Mouse (Mus musculus): ENCODE measurements around the gene Atxn2. TPM values are rescaled to one million over a fixed set of nuclear protein-coding genes. Genes with fewer than 3 reads are reported as not detected.
"Not testable (repeated sequence)": the region's sequence is repeated elsewhere in the genome, so short reads cannot be mapped to it uniquely, and the experiment has no call there.

The Atxn2 gene
- polyA plus RNA-seq, 1 experiment from 2014 or later: 70.5 TPM

DNA sequence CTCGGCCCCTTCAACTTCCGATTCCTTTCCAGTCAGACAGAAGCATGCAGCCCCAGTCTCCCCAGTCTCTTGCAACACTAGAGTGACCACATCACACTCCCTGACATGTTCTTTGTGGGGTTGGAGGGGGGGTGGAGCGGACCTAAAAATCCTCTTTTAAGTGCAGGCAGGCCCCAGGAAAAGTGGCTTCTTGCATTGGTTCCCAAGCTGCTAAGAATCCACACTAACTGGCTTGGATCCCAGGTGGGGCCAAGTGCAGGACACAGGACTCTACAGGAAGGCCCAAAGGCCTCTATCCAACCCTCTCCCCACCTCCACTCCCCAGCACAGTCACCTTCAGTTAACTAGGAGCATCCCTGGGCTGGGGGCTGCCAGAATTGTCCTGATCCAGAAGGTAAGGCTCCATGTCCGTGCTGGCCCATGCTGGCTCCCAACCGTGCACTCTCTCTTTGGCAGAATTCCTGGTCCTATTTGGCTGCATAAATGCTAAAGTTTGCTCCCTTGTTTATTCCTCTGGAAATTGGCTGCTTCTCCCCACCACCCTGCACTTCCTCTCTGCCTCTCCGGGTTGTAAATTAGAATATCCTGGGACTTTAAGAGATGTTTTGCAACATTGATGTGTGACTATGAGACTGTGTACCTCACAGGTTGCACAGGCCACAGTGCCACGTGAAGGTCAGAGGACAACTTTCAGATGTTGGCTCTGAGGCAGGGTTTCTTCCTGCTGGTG is 20.5 kb upstream of the Atxn2 start:
- no peaks in the 10 kb centered on the region for H3K27me3 ChIP-seq (replicated peaks)
- H3K9ac ChIP-seq: no peak overlapping the region
- H3K4me3 ChIP-seq (replicated peaks): no peak overlapping the region
- H3K36me3 ChIP-seq: peaks cover 11% of the 10 kb centered on the region
- H3K9me3 ChIP-seq: no peaks in the 10 kb centered on the region
- H3K27ac ChIP-seq: 0 out of 2 replicates have a peak overlapping the region, but pooled peaks have one; percentile 28
- H3K4me2 ChIP-seq: no peak overlapping the region
- no peaks in the 10 kb centered on the region; the same call in 1 of the 2 replicates for H3K4me1 ChIP-seq
- no peak for ATAC-seq (ENCODE audit: insufficient read depth, low FRiP score, low read depth)
- WGBS: 59% methylated on average over 7 of the region's 7 CpGs

DNA sequence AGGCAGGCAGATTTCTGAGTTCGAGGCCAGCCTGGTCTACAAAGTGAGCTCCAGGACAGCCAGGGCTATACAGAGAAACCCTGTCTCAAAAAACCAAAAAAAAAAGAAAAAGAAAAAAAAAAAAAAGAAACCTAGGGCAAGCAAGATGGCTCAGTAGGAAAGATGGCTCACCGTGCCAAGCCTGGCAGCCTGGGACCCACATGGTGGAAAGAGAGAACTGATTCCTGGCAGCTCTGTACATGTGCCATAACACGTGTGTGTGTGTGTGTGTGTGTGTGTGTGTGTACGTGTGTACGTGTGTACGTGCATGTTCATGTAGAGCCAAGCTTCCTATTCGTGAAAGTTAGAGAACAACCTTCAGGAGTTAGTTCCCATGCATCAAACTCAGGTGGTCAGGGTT is 19.7 kb upstream of the Atxn2 start:
- not testable (repeated sequence) for H3K36me3 ChIP-seq; H3K9ac ChIP-seq; H3K9me3 ChIP-seq; ATAC-seq (ENCODE audit: insufficient read depth, low FRiP score, low read depth); H3K27ac ChIP-seq; H3K4me3 ChIP-seq (replicated peaks); H3K4me2 ChIP-seq; H3K4me1 ChIP-seq; H3K27me3 ChIP-seq (replicated peaks)
- WGBS: 91% methylated on average over 7 of the region's 7 CpGs

DNA sequence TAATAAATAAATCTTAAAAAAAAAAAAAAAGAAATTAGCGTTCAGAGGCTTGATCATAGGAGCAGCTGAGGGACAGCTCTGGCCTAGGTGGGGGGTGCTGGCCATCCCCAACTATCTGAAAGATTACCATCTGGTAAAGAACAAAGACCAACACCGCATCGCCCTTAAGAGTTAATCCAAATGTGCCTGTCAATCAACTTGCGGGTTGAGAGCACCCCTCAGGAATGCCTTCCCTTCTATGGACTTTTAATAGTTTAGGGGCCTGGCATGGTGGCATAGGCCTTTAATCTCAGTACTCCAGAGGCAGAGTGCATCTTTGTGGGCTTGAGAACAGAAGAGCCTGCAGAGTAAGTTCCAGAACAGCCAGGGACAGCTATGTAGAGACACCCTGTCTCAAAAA is 18.2 kb upstream of the Atxn2 start:
- no peaks in the 10 kb centered on the region for H3K36me3 ChIP-seq
- H3K9ac ChIP-seq: no peak overlapping the region
- no peaks in the 10 kb centered on the region for H3K27me3 ChIP-seq (replicated peaks)
- WGBS: 80% methylated on average over 4 of the region's 4 CpGs
- no peak overlapping the region for H3K4me3 ChIP-seq (replicated peaks)
- H3K4me2 ChIP-seq: no peak overlapping the region
- ATAC-seq (ENCODE audit: insufficient read depth, low FRiP score, low read depth): no peak
- H3K4me1 ChIP-seq: no peaks in the 10 kb centered on the region; the same call in 1 of the 2 replicates
- no peaks in the 10 kb centered on the region for H3K9me3 ChIP-seq
- no peak overlapping the region for H3K27ac ChIP-seq

DNA sequence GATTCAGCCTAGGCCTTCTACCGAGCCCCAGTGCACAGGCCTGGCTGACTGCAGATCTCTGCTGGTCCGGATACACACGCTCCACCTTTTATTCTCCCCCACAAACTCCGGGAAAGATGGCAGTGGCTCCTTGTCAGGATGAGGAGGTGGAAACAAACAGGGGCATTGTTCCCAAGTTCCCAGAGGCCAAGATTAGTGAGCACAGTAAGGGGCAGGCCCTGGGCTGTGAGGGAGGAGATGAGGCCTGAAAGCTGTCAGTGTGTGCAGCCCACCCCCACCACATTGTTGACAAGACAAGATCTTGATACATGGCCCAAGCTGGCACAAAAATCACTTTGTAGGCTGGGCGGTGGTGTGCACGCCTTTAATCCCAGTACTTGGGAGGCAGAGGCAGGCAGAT is 14.4 kb upstream of the Atxn2 start:
- Histone ChIP-seq H3K27ac (no peak overlapping the region), H3K9me3 (no peaks in the 10 kb centered on the region), H3K4me1 (peaks cover 10% of the 10 kb centered on the region; the same call in 1 of the 2 replicates), H3K4me3 (replicated peaks) (no peak overlapping the region), H3K27me3 (replicated peaks) (no peaks in the 10 kb centered on the region), H3K4me2 (no peak overlapping the region), H3K36me3 (no peaks in the 10 kb centered on the region), H3K9ac (no peak overlapping the region)
- 62% methylated on average over 6 of the region's 6 CpGs for WGBS
- ATAC-seq (ENCODE audit: insufficient read depth, low FRiP score, low read depth): no peak

DNA sequence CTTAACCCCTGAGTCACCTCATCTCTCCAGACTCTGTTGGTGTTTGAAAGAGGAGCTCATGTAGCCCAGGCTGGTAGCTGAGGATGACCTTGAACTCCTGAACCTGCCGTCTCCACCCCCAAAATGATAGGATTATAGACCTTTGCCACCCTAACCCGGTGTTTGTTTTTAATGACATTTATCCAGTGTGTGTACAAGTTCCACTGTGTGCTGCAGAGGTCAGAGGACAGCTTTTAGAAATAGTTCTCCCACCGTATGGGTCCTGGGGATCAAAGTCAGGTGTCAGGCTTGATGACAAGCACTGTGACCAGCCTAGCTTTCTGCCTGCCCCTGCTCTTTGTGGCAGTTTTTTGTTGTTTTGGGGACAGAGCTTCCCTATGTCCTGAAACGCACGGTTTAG is 11.2 kb upstream of the Atxn2 start:
- peaks cover 11% of the 10 kb centered on the region; the same call in 1 of the 2 replicates for H3K4me1 ChIP-seq
- no peaks in the 10 kb centered on the region for H3K36me3 ChIP-seq
- no peak overlapping the region for H3K27ac ChIP-seq
- no peaks in the 10 kb centered on the region for H3K27me3 ChIP-seq (replicated peaks)
- H3K4me3 ChIP-seq (replicated peaks): no peak overlapping the region
- WGBS: 39% methylated on average over 5 of the region's 5 CpGs
- ATAC-seq (ENCODE audit: insufficient read depth, low FRiP score, low read depth): no peak; the same call in 1 of the 2 replicates
- H3K4me2 ChIP-seq: no peak overlapping the region
- no peak overlapping the region for H3K9ac ChIP-seq
- H3K9me3 ChIP-seq: no peaks in the 10 kb centered on the region

DNA sequence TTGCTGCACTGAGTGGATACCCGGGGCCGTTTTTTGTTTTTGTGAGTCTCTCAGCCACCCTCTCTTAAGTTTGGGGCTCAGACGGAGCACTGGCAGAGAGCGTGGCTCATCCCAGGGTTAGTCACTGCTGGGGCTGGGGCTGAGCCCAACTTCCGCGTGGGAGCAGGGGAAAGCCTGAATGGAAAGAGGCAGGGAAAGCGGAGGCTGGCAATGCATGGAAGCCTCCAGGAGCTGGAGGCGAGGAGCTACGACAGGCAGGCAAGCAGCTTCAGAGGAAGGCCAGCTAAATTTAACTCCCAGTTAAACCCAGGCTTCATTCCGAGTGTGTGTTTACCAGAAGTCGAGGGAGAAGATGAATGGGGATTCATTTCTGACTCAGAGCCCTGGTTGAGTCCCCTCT is 10.6 kb upstream of the Atxn2 start:
- H3K4me3 ChIP-seq (replicated peaks): 0 out of 2 replicates have a peak overlapping the region, but pooled peaks have one; percentile 6
- H3K4me1 ChIP-seq: peaks cover 13% of the 10 kb centered on the region; the same call in 1 of the 2 replicates
- WGBS: 17% methylated on average over 11 of the region's 11 CpGs
- H3K9me3 ChIP-seq: no peaks in the 10 kb centered on the region
- H3K27me3 ChIP-seq (replicated peaks): no peaks in the 10 kb centered on the region
- H3K4me2 ChIP-seq: peak overlapping the region; percentile 38
- H3K36me3 ChIP-seq: no peaks in the 10 kb centered on the region
- ATAC-seq (ENCODE audit: insufficient read depth, low FRiP score, low read depth): no peak
- H3K9ac ChIP-seq: no peak overlapping the region
- H3K27ac ChIP-seq: 0 out of 2 replicates have a peak overlapping the region, but pooled peaks have one; percentile 6

DNA sequence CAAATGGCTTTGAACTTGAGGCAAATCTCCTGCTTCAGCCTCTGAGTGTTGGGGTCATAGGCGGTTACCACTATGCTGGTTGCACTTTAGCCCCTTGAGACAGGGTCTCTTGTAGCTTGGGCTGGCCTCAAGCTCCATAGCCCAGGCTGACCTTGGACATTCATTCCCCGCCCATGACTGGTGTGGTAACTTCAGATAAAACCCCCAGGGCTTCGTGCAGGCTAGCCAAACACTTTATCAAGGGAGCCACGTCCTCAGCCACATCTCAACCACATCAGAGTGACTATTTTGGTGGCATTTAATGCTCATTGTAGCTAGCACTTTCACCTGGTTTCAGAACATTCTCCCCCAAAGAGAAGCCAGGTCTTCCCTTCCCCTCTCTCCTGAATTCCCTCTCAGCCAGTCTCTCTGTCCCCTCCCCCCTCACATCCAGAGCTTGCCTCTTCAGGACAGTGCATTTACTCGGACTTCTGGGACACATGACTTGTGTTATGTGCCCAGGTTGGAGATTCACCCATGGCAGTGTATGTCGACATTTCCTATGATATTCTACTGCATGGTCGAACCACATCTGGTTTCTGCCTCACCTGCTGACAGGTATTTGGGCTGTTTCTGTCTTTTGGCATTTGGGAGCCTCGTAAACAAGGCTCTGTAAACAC is 9.9 kb upstream of the Atxn2 start:
- peak; percentile 61; the same call in 1 of the 2 replicates for ATAC-seq (ENCODE audit: insufficient read depth, low FRiP score, low read depth)
- whole genome bisulfite sequencing: 46% methylated on average over 8 of the region's 8 CpGs

DNA sequence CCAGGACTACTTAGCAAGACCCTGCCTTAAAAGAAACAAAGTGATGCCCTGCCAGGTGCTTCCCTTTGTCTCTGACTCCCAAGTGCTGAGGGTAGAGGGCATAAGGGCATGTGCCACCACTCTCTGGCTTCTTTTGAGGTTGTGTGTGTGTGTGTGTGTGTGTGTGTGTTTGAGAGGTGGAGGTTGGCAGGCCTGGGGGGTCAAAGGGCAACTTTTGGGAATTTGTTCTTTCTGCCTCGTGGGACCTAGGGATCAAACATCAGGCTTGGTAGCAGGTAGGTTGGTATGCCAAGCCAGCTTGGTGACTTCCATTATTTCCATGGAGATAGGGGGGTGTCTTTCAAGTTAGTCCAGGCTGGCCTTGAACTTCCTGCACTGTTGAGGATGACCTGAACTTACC is 7.8 kb upstream of the Atxn2 start:
- WGBS: 47% methylated on average over 1 of the region's 1 CpGs
- Histone ChIP-seq H3K4me1 (peaks cover 13% of the 10 kb centered on the region; the same call in 1 of the 2 replicates), H3K4me3 (replicated peaks) (no peak overlapping the region), H3K4me2 (no peak overlapping the region), H3K27me3 (replicated peaks) (no peaks in the 10 kb centered on the region), H3K9me3 (no peaks in the 10 kb centered on the region), H3K27ac (no peak overlapping the region), H3K36me3 (no peaks in the 10 kb centered on the region), H3K9ac (no peak overlapping the region)
- no peak for ATAC-seq (ENCODE audit: insufficient read depth, low FRiP score, low read depth)

More for the DNA sequence above, 9.9 kb upstream of the Atxn2 start:
- Histone ChIP-seq H3K36me3 (no peaks in the 10 kb centered on the region), H3K27ac (0 out of 2 replicates have a peak overlapping the region, but pooled peaks have one; percentile 21), H3K4me2 (no peak overlapping the region), H3K9me3 (no peaks in the 10 kb centered on the region), H3K4me3 (replicated peaks) (no peak overlapping the region), H3K27me3 (replicated peaks) (no peaks in the 10 kb centered on the region), H3K4me1 (peaks cover 13% of the 10 kb centered on the region; the same call in 1 of the 2 replicates), H3K9ac (no peak overlapping the region)

DNA sequence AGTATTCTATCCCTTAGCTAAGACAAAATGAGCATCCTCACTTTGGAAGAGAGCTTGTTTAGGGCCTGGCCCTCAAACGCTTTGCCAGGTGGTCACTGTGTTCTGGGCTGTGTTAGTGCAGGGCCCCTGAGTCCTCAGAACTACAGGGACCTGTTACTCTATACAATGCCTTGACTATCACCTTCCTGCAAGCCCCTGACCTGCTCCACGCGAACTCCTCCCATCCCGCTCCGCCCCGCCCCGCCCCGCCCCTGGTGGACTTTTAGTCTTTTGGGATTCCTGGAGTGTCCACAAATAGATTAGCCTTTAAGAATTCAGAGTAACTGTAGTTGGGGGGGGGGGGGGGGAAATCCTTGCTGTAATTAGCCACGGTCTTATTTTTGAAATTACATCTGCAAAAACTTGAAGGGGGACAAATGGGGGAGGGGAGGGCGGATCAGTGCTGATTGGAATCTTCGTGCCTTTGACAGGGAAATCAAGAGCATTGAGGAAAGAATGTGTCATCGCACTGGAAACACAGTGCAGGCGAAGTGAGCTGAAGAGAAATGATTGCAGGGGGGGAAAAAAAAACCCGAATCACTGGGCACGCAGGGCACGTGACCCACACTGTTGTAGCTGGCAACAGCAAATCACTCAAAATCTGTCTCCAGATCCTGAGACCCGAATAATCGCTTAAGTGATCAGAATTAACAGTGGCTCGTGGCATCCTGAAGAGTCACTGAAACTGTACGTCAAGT is 6.5 kb upstream of the Atxn2 start:
- ATAC-seq (ENCODE audit: insufficient read depth, low FRiP score, low read depth): peak; percentile 48; the same call in 1 of the 2 replicates
- H3K27ac ChIP-seq: no peak overlapping the region
- 10% methylated on average over 20 of the region's 20 CpGs for WGBS
- peak overlapping the region; percentile 45 for H3K4me2 ChIP-seq
- no peak overlapping the region for H3K9ac ChIP-seq
- H3K27me3 ChIP-seq (replicated peaks): no peaks in the 10 kb centered on the region
- peaks cover 13% of the 10 kb centered on the region; the same call in 1 of the 2 replicates for H3K4me1 ChIP-seq
- 0 out of 2 replicates have a peak overlapping the region, but pooled peaks have one; percentile 7 for H3K4me3 ChIP-seq (replicated peaks)
- H3K9me3 ChIP-seq: no peaks in the 10 kb centered on the region
- no peaks in the 10 kb centered on the region for H3K36me3 ChIP-seq

DNA sequence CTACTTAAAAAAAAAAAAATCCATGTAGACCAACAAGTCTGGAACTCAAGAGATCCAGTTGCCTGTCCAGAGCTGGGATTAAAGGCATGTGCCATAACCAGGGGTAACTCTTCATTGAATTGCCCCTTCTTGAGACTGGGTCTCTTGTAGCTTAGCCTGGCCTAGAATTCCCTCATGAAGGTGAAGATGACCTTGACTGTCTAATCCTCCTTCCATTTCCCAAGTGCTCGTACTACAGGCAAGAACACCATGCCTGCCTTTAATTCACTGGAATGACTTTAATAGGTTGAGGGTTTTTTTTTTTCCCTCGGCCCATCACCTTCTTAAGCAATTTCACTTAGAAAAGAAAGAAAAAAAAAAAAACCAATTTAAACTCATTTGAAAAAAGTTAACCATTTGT is 735 bp upstream of the Atxn2 start:
- H3K4me1 ChIP-seq: peaks cover 14% of the 10 kb centered on the region; the same call in 1 of the 2 replicates
- H3K4me2 ChIP-seq: peak overlapping the region; percentile 81
- 43% methylated on average over 2 of the region's 2 CpGs for whole genome bisulfite sequencing
- ATAC-seq (ENCODE audit: insufficient read depth, low FRiP score, low read depth): no peak
- H3K9ac ChIP-seq: no peak overlapping the region
- H3K9me3 ChIP-seq: no peaks in the 10 kb centered on the region
- no peaks in the 10 kb centered on the region for H3K27me3 ChIP-seq (replicated peaks)
- peak overlapping the region; percentile 97; the same call in 1 of the 2 replicates for H3K4me3 ChIP-seq (replicated peaks)
- no peak overlapping the region for H3K27ac ChIP-seq
- no peaks in the 10 kb centered on the region for H3K36me3 ChIP-seq

DNA sequence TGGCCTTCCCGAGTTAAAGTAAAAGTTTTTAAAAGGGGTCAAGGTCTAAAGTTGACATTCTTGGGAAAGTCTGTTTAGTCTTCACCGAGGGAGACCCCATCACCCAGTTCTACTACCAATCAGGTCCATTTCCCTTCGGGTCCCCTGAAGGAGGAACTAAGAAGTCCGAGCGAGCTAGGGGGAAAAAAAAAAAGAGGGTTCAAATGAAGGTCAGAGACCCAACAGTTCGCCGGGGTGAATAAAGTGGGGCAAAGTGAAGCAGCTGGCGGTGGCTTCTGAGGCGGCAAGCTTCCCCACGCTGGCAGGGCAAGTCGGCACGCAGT is 325 bp upstream of the Atxn2 start:
- Histone ChIP-seq H3K4me1 (peaks cover 18% of the 10 kb centered on the region), H3K4me3 (replicated peaks) (peak overlapping the region; percentile 97), H3K36me3 (no peaks in the 10 kb centered on the region), H3K27ac (peak overlapping the region; percentile 96), H3K9me3 (no peaks in the 10 kb centered on the region), H3K27me3 (replicated peaks) (no peaks in the 10 kb centered on the region), H3K9ac (peak overlapping the region; percentile 89), H3K4me2 (peak overlapping the region; percentile 81)
- WGBS: 0% methylated on average over 12 of the region's 12 CpGs
- ATAC-seq (ENCODE audit: insufficient read depth, low FRiP score, low read depth): no peak

DNA sequence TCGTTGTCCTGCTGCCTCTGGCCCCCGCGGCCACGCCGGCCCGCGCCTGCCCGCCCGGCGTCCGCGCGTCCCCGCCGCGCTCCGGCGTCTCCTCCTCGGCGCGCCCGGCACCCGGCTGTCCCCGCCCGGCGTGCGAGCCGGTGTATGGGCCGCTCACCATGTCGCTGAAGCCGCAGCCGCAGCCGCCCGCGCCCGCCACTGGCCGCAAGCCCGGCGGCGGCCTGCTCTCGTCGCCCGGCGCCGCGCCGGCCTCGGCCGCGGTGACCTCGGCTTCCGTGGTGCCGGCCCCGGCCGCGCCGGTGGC is 743 bp downstream of the Atxn2 start:
- H3K36me3 ChIP-seq: no peaks in the 10 kb centered on the region
- under 1% methylated on average over 41 of the region's 57 CpGs for WGBS
- H3K27me3 ChIP-seq (replicated peaks): no peaks in the 10 kb centered on the region
- H3K4me3 ChIP-seq (replicated peaks): peak overlapping the region; percentile 97
- no peaks in the 10 kb centered on the region for H3K9me3 ChIP-seq
- peak overlapping the region; percentile 64 for H3K4me2 ChIP-seq
- ATAC-seq (ENCODE audit: insufficient read depth, low FRiP score, low read depth): peak; percentile 37
- peak overlapping the region; percentile 98 for H3K9ac ChIP-seq
- peaks cover 24% of the 10 kb centered on the region for H3K4me1 ChIP-seq
- peak overlapping the region; percentile 96 for H3K27ac ChIP-seq

Measured in stomach, embryonic 15.5 days (tissue).